In the genomic region with DNA sequence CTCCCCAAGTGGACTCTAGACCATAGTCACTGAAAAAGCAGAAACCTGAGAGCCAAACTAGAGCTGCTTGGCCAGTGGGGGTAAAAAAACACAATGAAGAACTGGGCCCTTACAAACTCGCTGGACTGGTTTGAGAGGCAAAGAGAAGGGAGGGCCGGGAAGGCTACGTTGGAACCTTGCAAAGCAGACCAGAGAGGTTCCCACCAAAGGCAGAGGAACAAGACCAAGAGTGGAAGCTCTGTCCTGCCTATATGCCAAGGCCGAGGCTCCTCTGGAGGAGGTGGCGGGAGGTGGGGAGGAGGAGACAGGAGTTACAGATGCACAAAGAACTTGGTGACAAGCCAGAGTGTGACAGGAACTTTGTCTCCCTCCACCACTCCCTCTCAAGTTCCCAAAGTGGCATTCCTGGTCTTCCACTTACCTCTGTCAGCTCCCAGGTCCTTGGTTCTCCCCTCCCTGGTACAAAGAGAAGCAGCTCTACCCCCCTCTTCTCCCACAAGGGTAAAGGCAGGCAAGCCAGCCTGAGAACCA, we compare ENCODE assay signal across 9 mouse cellular contexts. TPM values are rescaled to one million over a fixed set of nuclear protein-coding genes. Genes with fewer than 3 reads are reported as not detected.
DNase-seq lines count a peak whose midpoint lies in the region; ATAC-seq lines count a peak whose summit lies in the region.
"Had no signal": no experiment of that assay in that cellular context is flagged by ENCODE, and none has a peak within 500 bp of the region (broad histone marks: within the 10 kb centered on the region; RNA-seq: fewer than 3 reads in every experiment).

No protein-coding gene starts in this region.

- no peak for ATAC-seq in forebrain, embryonic 11.5 days (replicated peaks; ENCODE audit: low FRiP score)
- ATAC-seq in forebrain, embryonic 14.5 days, result no peak
- no peak for ATAC-seq in embryonic facial prominence, embryonic 13.5 days (ENCODE audit: insufficient number of reproducible peaks, insufficient read depth, low FRiP score, low TSS enrichment, low read depth)
- ATAC-seq: hindbrain, postnatal 0 days had no signal

- H3K27me3 ChIP-seq in forebrain, embryonic 11.5 days (ENCODE audit: control insufficient read depth, insufficient read depth, low read length), result no peaks in the 10 kb centered on the region
- no peaks in the 10 kb centered on the region for H3K27me3 ChIP-seq in forebrain, embryonic 14.5 days (replicated peaks; ENCODE audit: control insufficient read depth, insufficient read depth, low read length)
- H3K27me3 ChIP-seq in embryonic facial prominence, embryonic 13.5 days, result peaks cover 11% of the 10 kb centered on the region

- H3K27ac ChIP-seq in forebrain, embryonic 11.5 days (ENCODE audit: low read depth, low read length), result no peak overlapping the region
- H3K27ac ChIP-seq in forebrain, embryonic 14.5 days (ENCODE audit: low read depth, low read length), result no peak overlapping the region
- H3K27ac ChIP-seq in embryonic facial prominence, embryonic 13.5 days, result peak overlapping the region; percentile 23
- H3K27ac ChIP-seq: hindbrain, postnatal 0 days had no signal

- no peaks in the 10 kb centered on the region for H3K9me3 ChIP-seq in forebrain, embryonic 11.5 days (ENCODE audit: control insufficient read depth, low read length)
- H3K9me3 ChIP-seq in forebrain, embryonic 14.5 days (replicated peaks; ENCODE audit: control insufficient read depth, low read length), result no peaks in the 10 kb centered on the region
- no peaks in the 10 kb centered on the region for H3K9me3 ChIP-seq in embryonic facial prominence, embryonic 13.5 days

- peak overlapping the region; percentile 8; the same call in 1 of the 2 replicates for H3K9ac ChIP-seq in forebrain, embryonic 11.5 days (ENCODE audit: low read length)
- no peak overlapping the region for H3K9ac ChIP-seq in forebrain, embryonic 14.5 days (ENCODE audit: low read length)
- H3K9ac ChIP-seq in embryonic facial prominence, embryonic 13.5 days, result no peak overlapping the region

- H3K36me3 ChIP-seq in forebrain, embryonic 11.5 days (ENCODE audit: control insufficient read depth, insufficient read depth, low read length), result no peaks in the 10 kb centered on the region
- no peaks in the 10 kb centered on the region for H3K36me3 ChIP-seq in forebrain, embryonic 14.5 days (ENCODE audit: control insufficient read depth, insufficient read depth, low read length)
- no peaks in the 10 kb centered on the region for H3K36me3 ChIP-seq in embryonic facial prominence, embryonic 13.5 days

- no peaks in the 10 kb centered on the region; the same call in 1 of the 2 replicates for H3K4me1 ChIP-seq in forebrain, embryonic 11.5 days (replicated peaks; ENCODE audit: control insufficient read depth, insufficient read depth, low read length)
- H3K4me1 ChIP-seq in forebrain, embryonic 14.5 days (ENCODE audit: control insufficient read depth, insufficient read depth, low read length), result peaks cover 7% of the 10 kb centered on the region; the same call in 1 of the 2 replicates
- peaks cover 12% of the 10 kb centered on the region for H3K4me1 ChIP-seq in embryonic facial prominence, embryonic 13.5 days

- 0 out of 2 replicates have a peak overlapping the region, but pooled peaks have one; percentile 5 for H3K4me2 ChIP-seq in forebrain, embryonic 11.5 days (ENCODE audit: low read depth, low read length, severe bottlenecking)
- no peak overlapping the region for H3K4me2 ChIP-seq in forebrain, embryonic 14.5 days (ENCODE audit: low read length)
- peak overlapping the region; percentile 14 for H3K4me2 ChIP-seq in embryonic facial prominence, embryonic 13.5 days

- no peak overlapping the region for H3K4me3 ChIP-seq in forebrain, embryonic 11.5 days (ENCODE audit: low read depth, low read length)
- H3K4me3 ChIP-seq in forebrain, embryonic 14.5 days (ENCODE audit: low read depth, low read length), result no peak overlapping the region
- 0 out of 2 replicates have a peak overlapping the region, but pooled peaks have one; percentile 6 for H3K4me3 ChIP-seq in embryonic facial prominence, embryonic 13.5 days

- 33% methylated on average over 5 of the region's 5 CpGs for WGBS in forebrain, embryonic 11.5 days
- 23% methylated on average over 5 of the region's 5 CpGs for WGBS in forebrain, embryonic 14.5 days
- WGBS in embryonic facial prominence, embryonic 13.5 days, result 29% methylated on average over 5 of the region's 5 CpGs

- no peak for DNase-seq in forebrain, embryonic 11.5 days (ENCODE audit: low spot score)
- DNase-seq in forebrain, embryonic 14.5 days (ENCODE audit: low spot score), result no peak
- peak; percentile 49 for DNase-seq in kidney, postnatal 14 days
- DNase-seq in lung, postnatal 25 days (ENCODE audit: low spot score), result peak; percentile 74
- DNase-seq in B cell, adult 2 months, result no peak
- no peak for DNase-seq in thymus, postnatal 0 days (ENCODE audit: low spot score)
- DNase-seq in cerebellum, postnatal 25 days, result no peak

RNA-seq across cellular contexts. Expression of a gene that starts 2.1 kb away (rescaled TPM):
- polyA plus RNA-seq in forebrain, embryonic 11.5 days (2014; fragmentation: Nextera tagmentation; extraction: Ambion mirVana), result 5.6 and 5.7 TPM in 2 replicates
- 1.9 and 2.9 TPM in 2 replicates for polyA plus RNA-seq in forebrain, embryonic 14.5 days (2014; fragmentation: Nextera tagmentation; extraction: Ambion mirVana)
- polyA plus RNA-seq in embryonic facial prominence, embryonic 13.5 days (2015; fragmentation: Nextera tagmentation; extraction: Ambion mirVana), result 7.2 and 9.7 TPM in 2 replicates
- 1.9 and 2.5 TPM in 2 replicates for polyA plus RNA-seq in thymus, postnatal 0 days (2015; fragmentation: Nextera tagmentation; extraction: Ambion mirVana)

RNA-seq across cellular contexts. Expression of a gene that starts 53.1 kb away (rescaled TPM):
- 26.1 and 30.2 TPM in 2 replicates for polyA plus RNA-seq in forebrain, embryonic 11.5 days (2014; fragmentation: Nextera tagmentation; extraction: Ambion mirVana)
- polyA plus RNA-seq in forebrain, embryonic 14.5 days (2014; fragmentation: Nextera tagmentation; extraction: Ambion mirVana), result 22.0 and 23.4 TPM in 2 replicates
- 22.9 and 23.3 TPM in 2 replicates for polyA plus RNA-seq in embryonic facial prominence, embryonic 13.5 days (2015; fragmentation: Nextera tagmentation; extraction: Ambion mirVana)
- 10.3 and 12.3 TPM in 2 replicates for polyA plus RNA-seq in thymus, postnatal 0 days (2015; fragmentation: Nextera tagmentation; extraction: Ambion mirVana)

Comparison
In these comparisons a context has a peak if more than half of its experiments do, and no peak if none do; other contexts are left out.
1. DNase-seq: peak in kidney, postnatal 14 days (single experiment) and lung, postnatal 25 days (single experiment); none in forebrain, embryonic 11.5 days (single experiment), forebrain, embryonic 14.5 days (single experiment), B cell, adult 2 months (0 of 2), thymus, postnatal 0 days (single experiment) and cerebellum, postnatal 25 days (0 of 2).